Mouse (Mus musculus): ENCODE measurements around the gene Pfdn6. TPM values are rescaled to one million over a fixed set of nuclear protein-coding genes. Genes with fewer than 3 reads are reported as not detected.
A peak's percentile ranks its signal among the peaks of the same experiment; 100 is the strongest.
"Not testable (repeated sequence)": the region's sequence is repeated elsewhere in the genome, so short reads cannot be mapped to it uniquely, and the experiment has no call there.

The Pfdn6 gene
- polyA plus RNA-seq, 1 experiment from 2014 or later = 152 TPM

- H3K4me3 ChIP-seq (ENCODE audit: low read depth, low read length) = peak overlapping the region; percentile 95
- H3K36me3 ChIP-seq (ENCODE audit: control insufficient read depth, insufficient read depth, low read length) = peaks cover 37% of the 10 kb centered on the region
- no peak overlapping the region for H3K27ac ChIP-seq (ENCODE audit: low read length)
- ATAC-seq (ENCODE audit: insufficient number of reproducible peaks, insufficient read depth, low FRiP score, low read depth) = no peak
- H3K9me3 ChIP-seq (ENCODE audit: control insufficient read depth, low read depth, low read length) = no peaks in the 10 kb centered on the region
- peaks cover 14% of the 10 kb centered on the region for H3K4me1 ChIP-seq (ENCODE audit: control insufficient read depth, insufficient read depth, low read length)
- no peaks in the 10 kb centered on the region for H3K27me3 ChIP-seq (ENCODE audit: control insufficient read depth, insufficient read depth, low read length)
- H3K4me2 ChIP-seq (replicated peaks; ENCODE audit: low read depth, low read length) = peak overlapping the region; percentile 45
- peak overlapping the region; percentile 89; the same call in 1 of the 2 replicates for H3K9ac ChIP-seq (replicated peaks; ENCODE audit: low read depth, low read length)
- WGBS = 46% methylated on average over 11 of the region's 11 CpGs
Observed at GRCm38 (mm10) chr17:33910346-33911051, 29.6 kb downstream of the Pfdn6 start.

GRCm38 (mm10) chr17:33909869-33910250 is 30.3 kb downstream of the Pfdn6 start:
- ATAC-seq (ENCODE audit: insufficient number of reproducible peaks, insufficient read depth, low FRiP score, low read depth) = 0 out of 2 replicates have a peak, but pooled peaks have one; percentile 2
- peaks cover 9% of the 10 kb centered on the region for H3K4me1 ChIP-seq (ENCODE audit: control insufficient read depth, insufficient read depth, low read length)

GRCm38 (mm10) chr17:33909077-33909868 is 30.9 kb downstream of the Pfdn6 start, which contains the start of gene Daxx:
Gene Daxx, plus strand, starts transcription at chr17:33909414.
- WGBS = under 1% methylated on average over 68 of the region's 68 CpGs
- Histone ChIP-seq H3K4me3 (ENCODE audit: low read depth, low read length) (peak within 1 kb of the TSS; percentile 95), H3K9me3 (ENCODE audit: control insufficient read depth, low read depth, low read length) (no peaks in the 10 kb centered on the region), H3K27me3 (ENCODE audit: control insufficient read depth, insufficient read depth, low read length) (no peaks in the 10 kb centered on the region), H3K9ac (replicated peaks; ENCODE audit: low read depth, low read length) (peak within 1 kb of the TSS; percentile 89), H3K27ac (ENCODE audit: low read length) (peak within 1 kb of the TSS; percentile 88), H3K4me2 (replicated peaks; ENCODE audit: low read depth, low read length) (peak within 1 kb of the TSS; percentile 71), H3K4me1 (ENCODE audit: control insufficient read depth, insufficient read depth, low read length) (peaks cover 8% of the 10 kb centered on the region), H3K36me3 (ENCODE audit: control insufficient read depth, insufficient read depth, low read length) (peaks cover 32% of the 10 kb centered on the region)
- peak; percentile 97 for ATAC-seq (ENCODE audit: insufficient number of reproducible peaks, insufficient read depth, low FRiP score, low read depth)

More at GRCm38 (mm10) chr17:33909869-33910250, 30.3 kb downstream of the Pfdn6 start:
- peak overlapping the region; percentile 45 for H3K4me2 ChIP-seq (replicated peaks; ENCODE audit: low read depth, low read length)
- WGBS = 0% methylated on average over 14 of the region's 14 CpGs
- H3K27ac ChIP-seq (ENCODE audit: low read length) = peak overlapping the region; percentile 88
- peak overlapping the region; percentile 89 for H3K9ac ChIP-seq (replicated peaks; ENCODE audit: low read depth, low read length)
- peaks cover 35% of the 10 kb centered on the region for H3K36me3 ChIP-seq (ENCODE audit: control insufficient read depth, insufficient read depth, low read length)
- H3K27me3 ChIP-seq (ENCODE audit: control insufficient read depth, insufficient read depth, low read length) = no peaks in the 10 kb centered on the region
- no peaks in the 10 kb centered on the region for H3K9me3 ChIP-seq (ENCODE audit: control insufficient read depth, low read depth, low read length)
- H3K4me3 ChIP-seq (ENCODE audit: low read depth, low read length) = peak overlapping the region; percentile 95

GRCm38 (mm10) chr17:33908331-33909076 is 31.6 kb downstream of the Pfdn6 start:
- WGBS = under 1% methylated on average over 44 of the region's 44 CpGs
- Histone ChIP-seq H3K27ac (ENCODE audit: low read length) (peak overlapping the region; percentile 87), H3K9me3 (ENCODE audit: control insufficient read depth, low read depth, low read length) (no peaks in the 10 kb centered on the region), H3K36me3 (ENCODE audit: control insufficient read depth, insufficient read depth, low read length) (peaks cover 24% of the 10 kb centered on the region), H3K4me2 (replicated peaks; ENCODE audit: low read depth, low read length) (peak overlapping the region; percentile 71), H3K9ac (replicated peaks; ENCODE audit: low read depth, low read length) (peak overlapping the region; percentile 34), H3K4me1 (ENCODE audit: control insufficient read depth, insufficient read depth, low read length) (peaks cover 8% of the 10 kb centered on the region), H3K27me3 (ENCODE audit: control insufficient read depth, insufficient read depth, low read length) (no peaks in the 10 kb centered on the region), H3K4me3 (ENCODE audit: low read depth, low read length) (peak overlapping the region; percentile 95)
- peak; percentile 46; the same call in 1 of the 2 replicates for ATAC-seq (ENCODE audit: insufficient number of reproducible peaks, insufficient read depth, low FRiP score, low read depth)

- 35% methylated on average over 4 of the region's 4 CpGs for WGBS
- H3K27ac ChIP-seq (ENCODE audit: low read length); H3K4me2 ChIP-seq (replicated peaks; ENCODE audit: low read depth, low read length); H3K4me3 ChIP-seq (ENCODE audit: low read depth, low read length); H3K9me3 ChIP-seq (ENCODE audit: control insufficient read depth, low read depth, low read length); ATAC-seq (ENCODE audit: insufficient number of reproducible peaks, insufficient read depth, low FRiP score, low read depth); H3K4me1 ChIP-seq (ENCODE audit: control insufficient read depth, insufficient read depth, low read length); H3K36me3 ChIP-seq (ENCODE audit: control insufficient read depth, insufficient read depth, low read length); H3K27me3 ChIP-seq (ENCODE audit: control insufficient read depth, insufficient read depth, low read length); H3K9ac ChIP-seq (replicated peaks; ENCODE audit: low read depth, low read length): not testable (repeated sequence)
Observed at GRCm38 (mm10) chr17:33904835-33905234, 35.3 kb downstream of the Pfdn6 start, which contains the start of gene Platr17. Gene Platr17, plus strand, starts transcription at chr17:33905135.

- WGBS = 79% methylated on average over 6 of the region's 6 CpGs
Observed at GRCm38 (mm10) chr17:33903911-33904651, 36.1 kb downstream of the Pfdn6 start.

GRCm38 (mm10) chr17:33902491-33902890 is 37.7 kb downstream of the Pfdn6 start:
- Histone ChIP-seq H3K9me3 (ENCODE audit: control insufficient read depth, low read depth, low read length) (no peaks in the 10 kb centered on the region), H3K36me3 (ENCODE audit: control insufficient read depth, insufficient read depth, low read length) (no peaks in the 10 kb centered on the region), H3K9ac (replicated peaks; ENCODE audit: low read depth, low read length) (no peak overlapping the region), H3K27ac (ENCODE audit: low read length) (no peak overlapping the region), H3K4me1 (ENCODE audit: control insufficient read depth, insufficient read depth, low read length) (no peaks in the 10 kb centered on the region), H3K4me2 (replicated peaks; ENCODE audit: low read depth, low read length) (no peak overlapping the region), H3K4me3 (ENCODE audit: low read depth, low read length) (no peak overlapping the region), H3K27me3 (ENCODE audit: control insufficient read depth, insufficient read depth, low read length) (no peaks in the 10 kb centered on the region)
- 76% methylated on average over 7 of the region's 7 CpGs for WGBS
- no peak for ATAC-seq (ENCODE audit: insufficient number of reproducible peaks, insufficient read depth, low FRiP score, low read depth)

More at GRCm38 (mm10) chr17:33903911-33904651, 36.1 kb downstream of the Pfdn6 start:
- H3K4me2 ChIP-seq (replicated peaks; ENCODE audit: low read depth, low read length); H3K4me3 ChIP-seq (ENCODE audit: low read depth, low read length); H3K9me3 ChIP-seq (ENCODE audit: control insufficient read depth, low read depth, low read length); H3K36me3 ChIP-seq (ENCODE audit: control insufficient read depth, insufficient read depth, low read length); H3K9ac ChIP-seq (replicated peaks; ENCODE audit: low read depth, low read length); ATAC-seq (ENCODE audit: insufficient number of reproducible peaks, insufficient read depth, low FRiP score, low read depth); H3K4me1 ChIP-seq (ENCODE audit: control insufficient read depth, insufficient read depth, low read length); H3K27ac ChIP-seq (ENCODE audit: low read length); H3K27me3 ChIP-seq (ENCODE audit: control insufficient read depth, insufficient read depth, low read length): not testable (repeated sequence)
